Mouse (Mus musculus): Measurements from ENCODE around the gene Smok2a. TPM values are rescaled to one million over a fixed set of nuclear protein-coding genes. Genes with fewer than 3 reads are reported as not detected.
A peak's percentile ranks its signal among the peaks of the same experiment; 100 is the strongest.
"Not testable (repeated sequence)": the region's sequence is repeated elsewhere in the genome, so short reads cannot be mapped to it uniquely, and the experiment has no call there.

The Smok2a gene
- not detected in 2 replicates for polyA plus RNA-seq (2015; fragmentation: Nextera tagmentation; extraction: Ambion mirVana)

DNA sequence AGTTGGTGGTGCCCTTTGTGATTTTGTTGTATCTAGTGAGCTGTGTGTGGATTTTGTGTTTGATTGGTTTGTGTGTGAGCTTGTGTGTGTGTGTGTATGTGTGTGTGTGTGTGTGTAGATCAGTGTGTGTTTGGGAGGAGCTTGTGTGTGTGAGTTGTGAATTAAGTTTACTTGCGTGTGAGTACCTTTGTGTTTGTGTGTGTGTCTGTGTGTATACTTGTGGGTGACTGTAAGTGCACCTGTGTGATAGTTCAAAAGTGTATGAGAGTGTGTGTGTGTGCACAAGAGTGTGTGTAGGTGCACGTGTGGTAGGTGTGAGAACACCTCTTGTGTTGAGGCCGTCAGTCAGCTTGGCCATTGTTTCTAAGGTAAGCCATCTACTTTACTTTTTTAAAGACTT, at the start of gene Smok2a:
TSS of gene Smok2a (plus strand) at position 301 of the 400 bp plus-strand sequence.
- DNase-seq (peak; percentile 12), ATAC-seq (no peak)
- 76% methylated on average over 3 of the region's 3 CpGs for WGBS (ENCODE audit: insufficient replicate concordance)

DNA sequence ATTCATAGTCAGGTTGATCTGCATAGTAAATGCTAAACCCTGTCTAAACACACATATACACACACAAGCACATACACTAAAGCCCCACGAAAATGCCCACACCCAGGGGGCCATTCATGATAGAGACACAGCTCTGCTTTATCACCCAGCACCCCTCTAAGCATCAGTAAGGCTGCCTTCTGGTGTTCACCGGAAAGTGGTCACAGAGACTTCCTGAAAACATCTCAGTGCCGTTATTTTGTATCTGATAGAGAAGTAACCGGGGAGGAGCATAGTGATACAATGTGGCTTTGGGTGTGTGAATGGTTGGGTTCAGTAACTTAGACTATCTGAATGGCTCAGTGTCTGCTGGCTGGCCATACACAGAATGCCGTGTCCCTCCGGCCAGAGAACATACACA, 47.4 kb upstream of the Smok2a start:
- H3K4me2 ChIP-seq (ENCODE audit: low read depth, low read length); DNase-seq: not testable (repeated sequence)
- 67% methylated on average over 6 of the region's 6 CpGs for WGBS (ENCODE audit: insufficient replicate concordance)

More for the DNA sequence above, at the start of gene Smok2a:
- Histone ChIP-seq H3K27me3 (ENCODE audit: insufficient read depth, low read length) (no peaks in the 10 kb centered on the region), H3K9ac (replicated peaks) (no peak within 1 kb of the TSS), H3K4me3 (ENCODE audit: low read depth, low read length) (no peak within 1 kb of the TSS), H3K27ac (ENCODE audit: low read depth) (no peak within 1 kb of the TSS), H3K9me3 (ENCODE audit: low read length) (peaks cover 33% of the 10 kb centered on the region), H3K4me2 (ENCODE audit: low read depth, low read length) (no peak within 1 kb of the TSS), H3K36me3 (replicated peaks; ENCODE audit: insufficient read depth, low read length) (no peaks in the 10 kb centered on the region), H3K4me1 (ENCODE audit: insufficient read depth) (no peaks in the 10 kb centered on the region)
- no peak for TF ChIP-seq EP300 (IDR thresholded peaks at IDR 0.05; ENCODE audit: low read depth)

DNA sequence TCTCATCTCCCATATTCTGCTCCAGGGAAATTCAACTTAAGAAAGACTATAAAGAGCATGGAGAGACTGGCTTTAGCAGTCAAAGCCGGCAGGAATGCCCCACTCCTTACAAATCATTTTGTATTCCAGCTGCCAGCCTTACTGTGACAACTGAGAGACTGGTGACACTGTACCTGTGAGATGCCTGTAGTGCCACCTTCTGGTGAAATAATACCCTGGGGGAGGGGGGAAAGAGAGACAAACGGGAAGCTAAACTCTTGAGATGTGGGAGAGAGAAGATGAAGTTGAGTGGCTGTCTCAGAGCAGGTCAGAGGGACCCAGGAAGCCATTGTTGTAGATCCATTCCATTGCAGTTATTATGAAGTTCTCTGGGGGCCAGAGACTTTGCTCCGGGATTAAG, 47.0 kb upstream of the Smok2a start:
- H3K9ac ChIP-seq (replicated peaks); DNase-seq; H3K4me1 ChIP-seq (ENCODE audit: insufficient read depth); H3K4me2 ChIP-seq (ENCODE audit: low read depth, low read length); H3K9me3 ChIP-seq (ENCODE audit: low read length); H3K4me3 ChIP-seq (ENCODE audit: low read depth, low read length); H3K27ac ChIP-seq (ENCODE audit: low read depth); H3K27me3 ChIP-seq (ENCODE audit: insufficient read depth, low read length); H3K36me3 ChIP-seq (replicated peaks; ENCODE audit: insufficient read depth, low read length); ATAC-seq: not testable (repeated sequence)
- peak; percentile 23; the same call in 1 of the 2 replicates for TF ChIP-seq CTCF (IDR thresholded peaks at IDR 0.05; ENCODE audit: low read depth)
- WGBS (ENCODE audit: insufficient replicate concordance) = 38% methylated on average over 1 of the region's 3 CpGs

More for the DNA sequence above, 47.4 kb upstream of the Smok2a start:
- not testable (repeated sequence) for H3K4me1 ChIP-seq (ENCODE audit: insufficient read depth); H3K27me3 ChIP-seq (ENCODE audit: insufficient read depth, low read length); H3K36me3 ChIP-seq (replicated peaks; ENCODE audit: insufficient read depth, low read length); H3K9me3 ChIP-seq (ENCODE audit: low read length); ATAC-seq; H3K27ac ChIP-seq (ENCODE audit: low read depth); H3K9ac ChIP-seq (replicated peaks); H3K4me3 ChIP-seq (ENCODE audit: low read depth, low read length)

DNA sequence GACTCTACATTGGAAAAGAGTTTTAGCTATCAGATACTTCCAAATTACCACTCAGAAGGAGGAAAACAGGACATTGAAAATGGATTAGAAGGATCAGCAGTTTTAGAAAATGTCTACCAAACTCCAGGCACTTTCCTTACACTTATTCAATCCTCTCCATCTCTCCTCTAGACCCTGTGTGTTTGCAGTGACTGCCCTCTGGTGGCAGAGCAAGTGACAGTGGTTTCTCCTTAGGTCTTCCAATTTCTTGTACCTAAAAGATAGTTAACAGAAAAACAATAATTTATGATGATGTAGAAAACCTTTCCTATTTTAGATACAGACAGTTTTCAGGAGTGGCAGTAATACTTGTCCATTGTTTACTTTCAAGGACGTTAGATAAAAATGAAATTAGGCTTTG, 45.4 kb upstream of the Smok2a start:
- not testable (repeated sequence) for H3K27ac ChIP-seq (ENCODE audit: low read depth); H3K27me3 ChIP-seq (ENCODE audit: insufficient read depth, low read length); ATAC-seq; DNase-seq; H3K9ac ChIP-seq (replicated peaks); H3K36me3 ChIP-seq (replicated peaks; ENCODE audit: insufficient read depth, low read length); H3K4me1 ChIP-seq (ENCODE audit: insufficient read depth); H3K4me3 ChIP-seq (ENCODE audit: low read depth, low read length); H3K4me2 ChIP-seq (ENCODE audit: low read depth, low read length); H3K9me3 ChIP-seq (ENCODE audit: low read length)
- WGBS (ENCODE audit: insufficient replicate concordance) = no CpG with 5 or more reads among the region's 1 CpGs

DNA sequence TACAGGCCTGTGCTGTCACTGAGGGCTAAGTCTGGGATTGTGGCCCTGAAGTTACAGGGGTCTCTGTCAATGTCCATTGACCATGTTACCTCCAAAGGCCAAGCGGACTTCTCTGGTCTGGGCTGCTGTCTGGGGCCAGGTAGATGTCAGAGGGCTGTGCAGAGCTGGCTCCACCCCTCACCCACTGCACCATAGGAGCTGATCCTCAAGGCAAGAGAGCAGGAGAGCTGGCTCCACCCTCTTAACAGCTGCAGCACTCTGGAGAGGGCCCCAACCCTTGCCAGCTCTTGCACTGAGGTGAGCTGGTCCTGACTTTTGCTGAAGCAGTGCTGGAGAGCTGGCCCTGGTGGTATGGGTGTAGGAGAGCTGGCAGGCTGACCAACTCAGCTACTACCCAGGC, 43.2 kb upstream of the Smok2a start:
- H3K4me3 ChIP-seq (ENCODE audit: low read depth, low read length); H3K4me2 ChIP-seq (ENCODE audit: low read depth, low read length); H3K9ac ChIP-seq (replicated peaks); H3K36me3 ChIP-seq (replicated peaks; ENCODE audit: insufficient read depth, low read length); H3K4me1 ChIP-seq (ENCODE audit: insufficient read depth); H3K27ac ChIP-seq (ENCODE audit: low read depth); H3K27me3 ChIP-seq (ENCODE audit: insufficient read depth, low read length); H3K9me3 ChIP-seq (ENCODE audit: low read length); DNase-seq: not testable (repeated sequence)
- 57% methylated on average over 1 of the region's 1 CpGs for WGBS (ENCODE audit: insufficient replicate concordance)
- ATAC-seq = peak; percentile 20; the same call in 1 of the 2 replicates

DNA sequence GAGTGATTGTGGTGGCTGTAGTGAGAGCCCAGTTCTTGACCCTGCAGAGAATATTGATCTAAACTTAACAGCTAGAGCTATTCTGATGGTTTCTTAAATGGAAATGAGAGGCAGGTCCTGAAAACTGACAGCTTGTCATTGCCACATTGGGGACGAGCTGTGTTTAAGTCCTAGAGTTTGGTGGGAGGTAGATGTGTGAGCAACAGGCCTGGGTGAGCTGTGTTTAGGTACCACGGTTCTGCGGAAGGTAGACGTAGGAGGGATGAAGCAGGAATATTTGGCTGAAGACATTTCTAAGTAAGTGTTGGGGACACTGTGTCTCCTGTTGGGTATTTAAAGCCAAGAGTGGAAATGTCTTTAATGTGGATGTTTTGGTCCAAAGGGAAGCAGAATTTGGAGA, 42.0 kb upstream of the Smok2a start:
- not testable (repeated sequence) for H3K4me2 ChIP-seq (ENCODE audit: low read depth, low read length); H3K36me3 ChIP-seq (replicated peaks; ENCODE audit: insufficient read depth, low read length); DNase-seq; ATAC-seq; H3K9ac ChIP-seq (replicated peaks); H3K4me3 ChIP-seq (ENCODE audit: low read depth, low read length); H3K27ac ChIP-seq (ENCODE audit: low read depth); H3K4me1 ChIP-seq (ENCODE audit: insufficient read depth); H3K27me3 ChIP-seq (ENCODE audit: insufficient read depth, low read length); H3K9me3 ChIP-seq (ENCODE audit: low read length)
- whole genome bisulfite sequencing (ENCODE audit: insufficient replicate concordance) = 71% methylated on average over 4 of the region's 4 CpGs

DNA sequence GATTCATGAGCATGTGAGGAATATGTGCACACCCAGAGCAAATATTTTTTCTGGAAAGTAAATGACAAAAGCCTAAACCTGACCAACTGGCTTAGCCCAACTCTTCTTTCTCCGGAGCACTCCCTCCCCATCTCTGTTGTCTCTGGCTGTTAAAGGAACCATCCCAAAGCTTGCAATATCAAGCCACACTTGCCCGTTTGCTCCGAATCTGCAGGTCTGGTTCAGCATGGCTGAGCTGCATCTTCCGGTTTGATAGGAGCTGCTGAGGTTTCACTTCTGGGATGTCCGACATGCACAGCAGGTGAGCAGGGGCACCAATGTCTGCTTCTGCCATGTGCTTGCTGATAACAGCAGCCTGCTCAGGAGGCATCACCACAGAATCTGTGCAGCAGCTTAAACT, 40.5 kb upstream of the Smok2a start:
- WGBS (ENCODE audit: insufficient replicate concordance) = 74% methylated on average over 5 of the region's 5 CpGs
- not testable (repeated sequence) for ATAC-seq; H3K36me3 ChIP-seq (replicated peaks; ENCODE audit: insufficient read depth, low read length); H3K4me3 ChIP-seq (ENCODE audit: low read depth, low read length); H3K4me1 ChIP-seq (ENCODE audit: insufficient read depth); H3K27me3 ChIP-seq (ENCODE audit: insufficient read depth, low read length); H3K9me3 ChIP-seq (ENCODE audit: low read length); H3K4me2 ChIP-seq (ENCODE audit: low read depth, low read length); DNase-seq; H3K27ac ChIP-seq (ENCODE audit: low read depth); H3K9ac ChIP-seq (replicated peaks)

DNA sequence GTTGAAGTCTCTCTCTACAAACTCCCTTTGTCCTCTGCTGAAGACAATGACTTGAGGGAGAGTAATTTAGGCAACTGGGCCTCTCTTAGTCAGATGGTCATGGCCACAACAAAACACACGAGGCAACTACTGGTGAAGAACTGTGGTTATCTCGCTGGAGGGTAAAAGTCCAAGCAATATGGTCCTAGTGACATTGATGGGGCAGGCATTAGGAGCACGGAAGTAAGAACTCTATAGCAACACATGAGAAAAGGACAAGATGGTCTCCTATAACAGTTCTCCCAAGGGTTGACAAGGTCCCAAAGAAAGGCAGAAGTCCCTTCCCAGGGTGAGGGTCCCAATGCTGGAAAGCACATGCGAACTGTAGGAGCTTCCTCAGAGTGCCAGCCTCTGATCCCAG, 38.3 kb upstream of the Smok2a start:
- not testable (repeated sequence) for H3K9me3 ChIP-seq (ENCODE audit: low read length); H3K4me2 ChIP-seq (ENCODE audit: low read depth, low read length); DNase-seq; H3K27ac ChIP-seq (ENCODE audit: low read depth); H3K4me3 ChIP-seq (ENCODE audit: low read depth, low read length); H3K4me1 ChIP-seq (ENCODE audit: insufficient read depth); ATAC-seq; H3K27me3 ChIP-seq (ENCODE audit: insufficient read depth, low read length); H3K36me3 ChIP-seq (replicated peaks; ENCODE audit: insufficient read depth, low read length); H3K9ac ChIP-seq (replicated peaks)
- WGBS (ENCODE audit: insufficient replicate concordance) = 52% methylated on average over 2 of the region's 4 CpGs

DNA sequence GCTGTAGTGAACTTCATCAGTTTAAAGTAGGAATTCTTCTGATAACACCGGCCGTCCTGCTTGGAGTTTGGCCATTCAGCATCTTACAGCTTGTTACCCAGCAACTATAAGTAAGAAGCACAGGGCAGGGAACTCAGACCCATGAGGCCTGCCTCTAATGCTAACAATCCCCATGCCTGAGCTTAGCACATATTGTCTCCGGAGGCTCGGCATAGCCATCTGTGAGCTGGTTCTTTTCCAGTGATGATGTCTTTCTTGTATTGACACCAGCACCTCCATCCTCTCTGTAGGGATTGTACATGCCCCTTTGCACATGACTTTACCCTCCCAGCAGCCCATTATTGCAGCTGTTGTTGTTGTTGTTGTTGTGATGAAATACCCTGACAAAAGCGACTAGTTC, 36.5 kb upstream of the Smok2a start:
- not testable (repeated sequence) for H3K4me3 ChIP-seq (ENCODE audit: low read depth, low read length); H3K36me3 ChIP-seq (replicated peaks; ENCODE audit: insufficient read depth, low read length); H3K4me1 ChIP-seq (ENCODE audit: insufficient read depth); DNase-seq; H3K27ac ChIP-seq (ENCODE audit: low read depth); H3K9ac ChIP-seq (replicated peaks); ATAC-seq; H3K4me2 ChIP-seq (ENCODE audit: low read depth, low read length); H3K9me3 ChIP-seq (ENCODE audit: low read length); H3K27me3 ChIP-seq (ENCODE audit: insufficient read depth, low read length)
- 86% methylated on average over 4 of the region's 5 CpGs for WGBS (ENCODE audit: insufficient replicate concordance)

DNA sequence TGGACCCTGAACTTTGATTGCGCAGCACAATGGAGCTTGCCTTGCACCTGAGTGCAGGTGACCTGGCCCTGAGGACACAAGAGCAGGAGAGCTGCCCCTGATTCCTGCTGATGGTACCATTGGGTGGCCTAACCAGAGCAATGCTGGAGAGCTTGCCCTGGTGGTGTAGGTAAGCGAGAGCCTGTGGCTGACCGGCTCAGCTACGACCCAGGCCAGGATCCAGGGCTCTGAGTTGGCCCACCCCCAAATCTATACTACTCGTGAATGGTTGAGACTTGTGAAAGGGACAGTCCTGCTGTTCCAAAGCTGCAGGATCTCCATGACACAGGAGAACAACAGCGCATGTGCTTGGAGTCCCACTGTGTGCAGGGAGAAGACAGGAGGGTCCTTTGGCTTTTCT, 34.4 kb upstream of the Smok2a start:
- not testable (repeated sequence) for H3K27ac ChIP-seq (ENCODE audit: low read depth); H3K36me3 ChIP-seq (replicated peaks; ENCODE audit: insufficient read depth, low read length); H3K4me1 ChIP-seq (ENCODE audit: insufficient read depth); H3K27me3 ChIP-seq (ENCODE audit: insufficient read depth, low read length); H3K9ac ChIP-seq (replicated peaks); H3K4me2 ChIP-seq (ENCODE audit: low read depth, low read length); H3K9me3 ChIP-seq (ENCODE audit: low read length); H3K4me3 ChIP-seq (ENCODE audit: low read depth, low read length)
- DNase-seq (peak; percentile 14), ATAC-seq (peak; percentile 45)
- 71% methylated on average over 6 of the region's 6 CpGs for WGBS (ENCODE audit: insufficient replicate concordance)
